In the genomic region with DNA sequence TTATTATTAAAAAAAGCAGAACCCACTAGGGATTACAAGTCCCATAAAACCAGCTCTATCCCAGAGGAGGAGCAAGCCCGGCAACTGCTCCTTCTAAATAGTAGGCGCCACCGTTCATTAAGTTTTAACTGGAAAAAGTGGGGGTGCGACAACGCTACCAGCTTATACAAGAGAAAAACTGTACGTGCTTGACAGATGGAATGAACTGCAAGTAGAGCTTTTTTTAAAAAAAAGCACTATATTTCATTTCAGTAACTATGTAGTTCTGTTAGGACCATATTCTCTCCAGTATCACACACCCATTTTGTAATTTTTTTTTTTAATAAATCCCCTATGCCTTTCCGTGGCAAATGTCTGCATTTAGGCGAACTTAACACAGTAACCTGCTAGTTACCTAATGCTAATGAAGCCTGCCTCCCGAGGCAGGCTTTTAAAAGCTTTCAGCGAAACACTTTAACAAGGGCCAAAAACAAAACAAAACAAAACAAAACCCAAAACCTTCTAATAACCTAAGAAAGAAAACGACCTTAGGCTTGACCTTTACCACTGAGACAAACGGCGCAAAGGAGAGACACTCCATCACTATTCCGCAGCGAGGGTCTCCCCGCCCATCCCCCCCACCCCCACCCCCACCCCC, we compare ENCODE assay signal across 8 mouse cellular contexts. TPM values are rescaled to one million over a fixed set of nuclear protein-coding genes. Genes with fewer than 3 reads are reported as not detected.
DNase-seq lines count a peak whose midpoint lies in the region; ATAC-seq and TF ChIP-seq lines count a peak whose summit lies in the region.

No protein-coding gene starts in this region.

- peak overlapping the region; percentile 40; the same call in 1 of the 2 replicates for H3K9ac ChIP-seq in heart, adult 2 months (ENCODE audit: low read depth, low read length)
- H3K9ac ChIP-seq in forebrain, embryonic 16.5 days (replicated peaks; ENCODE audit: low read depth, low read length): peak overlapping the region; percentile 96
- H3K9ac ChIP-seq in limb, embryonic 14.5 days (ENCODE audit: low read depth, low read length, severe bottlenecking): peak overlapping the region; percentile 95
- H3K9ac ChIP-seq in stomach, embryonic 16.5 days (ENCODE audit: low read length): peak overlapping the region; percentile 97

- peaks cover 31% of the 10 kb centered on the region for H3K36me3 ChIP-seq in heart, adult 2 months (ENCODE audit: control insufficient read depth, insufficient read depth, low read length)
- no peaks in the 10 kb centered on the region for H3K36me3 ChIP-seq in E14TG2a.4 (ENCODE audit: insufficient read depth, low read length)
- no peaks in the 10 kb centered on the region for H3K36me3 ChIP-seq in forebrain, embryonic 16.5 days (ENCODE audit: control insufficient read depth, insufficient read depth)
- no peaks in the 10 kb centered on the region for H3K36me3 ChIP-seq in limb, embryonic 14.5 days (ENCODE audit: control insufficient read depth, insufficient read depth, low read length)
- no peaks in the 10 kb centered on the region for H3K36me3 ChIP-seq in stomach, embryonic 16.5 days (ENCODE audit: control insufficient read depth, insufficient read depth, low read length)

- no peaks in the 10 kb centered on the region for H3K9me3 ChIP-seq in E14TG2a.4 (ENCODE audit: low read length)
- H3K9me3 ChIP-seq in forebrain, embryonic 16.5 days (ENCODE audit: control insufficient read depth, low read length): no peaks in the 10 kb centered on the region
- H3K9me3 ChIP-seq in limb, embryonic 14.5 days (ENCODE audit: control insufficient read depth, low read length): no peaks in the 10 kb centered on the region
- H3K9me3 ChIP-seq in stomach, embryonic 16.5 days (replicated peaks; ENCODE audit: control insufficient read depth, low read length): no peaks in the 10 kb centered on the region

- H3K4me1 ChIP-seq in heart, adult 2 months (ENCODE audit: control insufficient read depth, insufficient read depth, low read length): peaks cover 24% of the 10 kb centered on the region
- H3K4me1 ChIP-seq in E14TG2a.4 (replicated peaks; ENCODE audit: low read depth, low read length): peaks cover 56% of the 10 kb centered on the region
- peaks cover 20% of the 10 kb centered on the region for H3K4me1 ChIP-seq in forebrain, embryonic 16.5 days (replicated peaks; ENCODE audit: control insufficient read depth, insufficient read depth, low read length)
- peaks cover 21% of the 10 kb centered on the region for H3K4me1 ChIP-seq in limb, embryonic 14.5 days (ENCODE audit: control insufficient read depth, insufficient read depth, low read length)
- H3K4me1 ChIP-seq in stomach, embryonic 16.5 days (ENCODE audit: control insufficient read depth, insufficient read depth, low read length): peaks cover 12% of the 10 kb centered on the region

- peak overlapping the region; percentile 71 for H3K4me2 ChIP-seq in forebrain, embryonic 16.5 days (ENCODE audit: low read length)
- peak overlapping the region; percentile 58 for H3K4me2 ChIP-seq in limb, embryonic 14.5 days (replicated peaks; ENCODE audit: low read depth, low read length, severe bottlenecking)
- peak overlapping the region; percentile 57 for H3K4me2 ChIP-seq in stomach, embryonic 16.5 days (ENCODE audit: low read depth, low read length)

- TF ChIP-seq EP300 in heart, adult 2 months (IDR thresholded peaks at IDR 0.05; ENCODE audit: insufficient read depth, low read depth, low read length): no peak

- 2% methylated on average over 16 of the region's 16 CpGs for WGBS in heart, adult 2 months
- under 1% methylated on average over 16 of the region's 16 CpGs for WGBS in forebrain, embryonic 16.5 days
- WGBS in limb, embryonic 14.5 days: 2% methylated on average over 16 of the region's 16 CpGs
- 3% methylated on average over 15 of the region's 16 CpGs for WGBS in stomach, embryonic 16.5 days

- H3K27ac ChIP-seq in heart, adult 2 months: peak overlapping the region; percentile 93
- H3K27ac ChIP-seq in forebrain, embryonic 16.5 days (ENCODE audit: low read length): no peak overlapping the region
- no peak overlapping the region for H3K27ac ChIP-seq in limb, embryonic 14.5 days (replicated peaks; ENCODE audit: low read depth, low read length)
- no peak overlapping the region for H3K27ac ChIP-seq in stomach, embryonic 16.5 days (ENCODE audit: low read length)

- intact Hi-C loops in heart, adult 2 months (cut with DNase I): loop anchor here (5.0 to 10.0 kb wide), 4 partner anchors 149 to 771 kb away; partner anchors contain the start of genes Arl6ip6, Prpf40a and Rif1
- intact Hi-C loops in heart, postnatal 36 days (cut with DNase I): loop anchor here (5.0 to 10.0 kb wide), 4 partner anchors 154 to 771 kb away; partner anchors contain the start of genes Arl6ip6, Prpf40a and Stam2

- no peak for TF ChIP-seq POLR2A in heart, adult 2 months (IDR thresholded peaks at IDR 0.05; ENCODE audit: insufficient read depth, low read depth, low read length)
- TF ChIP-seq POLR2A in limb, embryonic 14.5 days (IDR thresholded peaks at IDR 0.05; ENCODE audit: borderline replicate concordance, extremely low read depth, insufficient read depth, insufficient read length): no peak

- no peaks in the 10 kb centered on the region for H3K27me3 ChIP-seq in heart, adult 2 months (ENCODE audit: control insufficient read depth, insufficient read depth, low read length)
- H3K27me3 ChIP-seq in E14TG2a.4 (ENCODE audit: insufficient read depth, low read length): 0 out of 2 replicates have a peak, but pooled peaks cover 2% of the 10 kb centered on the region
- no peaks in the 10 kb centered on the region for H3K27me3 ChIP-seq in forebrain, embryonic 16.5 days (replicated peaks; ENCODE audit: control insufficient read depth, insufficient read depth, low read length)
- no peaks in the 10 kb centered on the region for H3K27me3 ChIP-seq in limb, embryonic 14.5 days (ENCODE audit: control insufficient read depth, insufficient read depth, low read length)
- H3K27me3 ChIP-seq in stomach, embryonic 16.5 days (ENCODE audit: control insufficient read depth, insufficient read depth, low read length): no peaks in the 10 kb centered on the region

- no peak for DNase-seq in heart, adult 2 months
- DNase-seq in heart, postnatal 36 days: no peak
- no peak for DNase-seq in limb, embryonic 14.5 days (ENCODE audit: low spot score)
- no peak for DNase-seq in cerebellum, adult 8-10 months
- no peak for DNase-seq in frontal cortex, postnatal 36 days (ENCODE audit: low spot score in 2 of 2)

- H3K4me3 ChIP-seq in heart, adult 2 months: peak overlapping the region; percentile 97
- H3K4me3 ChIP-seq in E14TG2a.4 (replicated peaks; ENCODE audit: low read length): peak overlapping the region; percentile 94
- peak overlapping the region; percentile 58 for H3K4me3 ChIP-seq in forebrain, embryonic 16.5 days (replicated peaks; ENCODE audit: low read length)
- H3K4me3 ChIP-seq in limb, embryonic 14.5 days (replicated peaks; ENCODE audit: low read length): peak overlapping the region; percentile 85
- peak overlapping the region; percentile 94 for H3K4me3 ChIP-seq in stomach, embryonic 16.5 days (replicated peaks; ENCODE audit: low read length)

- no peak for ATAC-seq in forebrain, embryonic 16.5 days
- no peak for ATAC-seq in limb, embryonic 14.5 days (ENCODE audit: low FRiP score, low read depth)
- no peak for ATAC-seq in stomach, embryonic 16.5 days (ENCODE audit: insufficient read depth, low FRiP score)

- TF ChIP-seq CTCF in heart, adult 2 months (IDR thresholded peaks at IDR 0.05): no peak
- no peak for TF ChIP-seq CTCF in E14TG2a.4 (conservative IDR thresholded peaks at IDR 0.05; ENCODE audit: low read length)

- peaks cover 11% of the 10 kb centered on the region for H3K79me2 ChIP-seq in heart, adult 2 months (replicated peaks; ENCODE audit: control insufficient read depth, insufficient read depth, low read length)

RNA-seq across cellular contexts. Expression of gene Arl5a, which starts 1.0 kb away (rescaled TPM):
- total RNA-seq in heart, adult 2 months (2021): 10 to 100 TPM; 32.5 to 33.9 TPM
- 10.0 and 23.9 TPM in 2 replicates for polyA plus RNA-seq in heart, adult 2 months (2012; rRNA removed)
- total RNA-seq in heart, postnatal 36 days (2021): 10 to 100 TPM; 33.8 to 35.0 TPM
- 50.6 and 56.9 TPM in 2 replicates for polyA plus RNA-seq in forebrain, embryonic 16.5 days (2015; fragmentation: Nextera tagmentation; extraction: Ambion mirVana)
- 35.7 and 35.9 TPM in 2 replicates for polyA plus RNA-seq in limb, embryonic 14.5 days (2012; rRNA removed)
- 65.0 and 72.0 TPM in 2 replicates for polyA plus RNA-seq in limb, embryonic 14.5 days (2014; fragmentation: Nextera tagmentation; extraction: Ambion mirVana)
- 20.8 and 25.1 TPM in 2 replicates for polyA plus RNA-seq in stomach, embryonic 16.5 days (2015; fragmentation: Nextera tagmentation; extraction: Ambion mirVana)

RNA-seq across cellular contexts. Expression of gene Neb, which starts 45.5 kb away (rescaled TPM):
- 10 to 100 TPM in 1 of 2 experiments, 1 to 10 TPM in 1; 7.6 to 10.2 TPM for total RNA-seq in heart, adult 2 months (2021)
- 1.0 and 3.2 TPM in 2 replicates for polyA plus RNA-seq in heart, adult 2 months (2012; rRNA removed)
- total RNA-seq in heart, postnatal 36 days (2021): 1 to 10 TPM; 5.2 to 6.7 TPM
- polyA plus RNA-seq in forebrain, embryonic 16.5 days (2015; fragmentation: Nextera tagmentation; extraction: Ambion mirVana): 6.4 and 10.5 TPM in 2 replicates
- polyA plus RNA-seq in limb, embryonic 14.5 days (2012; rRNA removed): 36.4 and 51.8 TPM in 2 replicates
- 98.8 and 126 TPM in 2 replicates for polyA plus RNA-seq in limb, embryonic 14.5 days (2014; fragmentation: Nextera tagmentation; extraction: Ambion mirVana)
- 1.9 and 58.5 TPM in 2 replicates for polyA plus RNA-seq in stomach, embryonic 16.5 days (2015; fragmentation: Nextera tagmentation; extraction: Ambion mirVana)

Comparison
In these comparisons a context has a peak if more than half of its experiments do, and no peak if none do; other contexts are left out.
1. H3K9ac ChIP-seq: peak in every context shown above with its lines; median percentile 97 in stomach, embryonic 16.5 days; 96 in forebrain, embryonic 16.5 days; 95 in limb, embryonic 14.5 days; 40 in heart, adult 2 months.